Mouse (Mus musculus) T-helper 1 cell (primary cell): Measurements from ENCODE around the gene Cracr2b.
"Not testable (repeated sequence)": the region's sequence is repeated elsewhere in the genome, so short reads cannot be mapped to it uniquely, and the experiment has no call there.

Source experiments
- in situ Hi-C: fragments of 300-600 bp; cut with MboI, MseI; formaldehyde crosslinking; loops from one replicate; pipeline ENCODE4 v1.15.1; 2025; ENCODE audit warnings: high pct_unique_total_duplicates

Gene Cracr2b

DNA sequence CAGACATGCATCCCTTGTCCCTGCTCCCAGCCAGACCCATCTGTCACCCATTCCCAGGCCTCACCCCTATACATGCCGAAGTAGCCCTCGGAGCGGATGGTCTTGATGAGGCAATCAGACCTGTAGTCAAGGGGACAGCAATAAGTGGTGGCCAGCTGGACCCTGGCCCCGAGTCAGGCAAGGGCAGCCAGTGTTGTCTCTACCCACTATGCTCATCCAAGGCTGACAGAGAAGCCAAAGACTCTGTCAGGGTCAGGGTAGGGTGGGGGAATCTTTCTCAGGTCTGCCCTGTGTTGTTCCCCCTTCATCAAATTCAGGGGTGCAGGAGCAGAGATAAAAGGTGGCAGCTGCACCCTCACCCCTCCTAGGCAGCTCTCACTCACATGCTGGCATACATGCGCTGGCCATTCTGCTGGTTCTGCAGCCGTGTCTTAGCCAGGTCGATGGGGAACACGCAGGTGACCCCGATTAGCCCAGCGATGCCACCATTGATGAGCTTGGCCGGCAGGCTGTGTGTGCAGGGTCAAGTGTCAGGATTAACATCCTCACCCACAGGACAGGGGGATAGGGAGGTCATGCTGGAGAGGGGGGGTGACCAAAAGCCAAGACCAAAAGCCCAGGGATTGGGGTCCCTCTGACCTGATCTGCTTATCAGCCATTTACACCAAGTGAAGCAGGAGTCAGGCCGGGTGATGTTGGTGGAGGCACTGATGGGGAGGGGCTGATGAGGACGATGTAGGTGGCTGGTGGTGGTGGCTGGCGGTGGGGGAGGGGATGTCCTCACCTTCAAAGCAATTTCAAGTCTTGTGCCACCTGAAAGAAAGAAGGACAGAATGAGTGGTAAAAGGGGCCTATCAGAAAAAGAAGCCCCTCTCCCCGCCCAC, 27.1 kb upstream of the Cracr2b start:
- in situ Hi-C loops = no loop called here

GRCm38 (mm10) chr7:141434464-141434863, 26.4 kb upstream of the Cracr2b start:
- in situ Hi-C loops = no loop called here

DNA sequence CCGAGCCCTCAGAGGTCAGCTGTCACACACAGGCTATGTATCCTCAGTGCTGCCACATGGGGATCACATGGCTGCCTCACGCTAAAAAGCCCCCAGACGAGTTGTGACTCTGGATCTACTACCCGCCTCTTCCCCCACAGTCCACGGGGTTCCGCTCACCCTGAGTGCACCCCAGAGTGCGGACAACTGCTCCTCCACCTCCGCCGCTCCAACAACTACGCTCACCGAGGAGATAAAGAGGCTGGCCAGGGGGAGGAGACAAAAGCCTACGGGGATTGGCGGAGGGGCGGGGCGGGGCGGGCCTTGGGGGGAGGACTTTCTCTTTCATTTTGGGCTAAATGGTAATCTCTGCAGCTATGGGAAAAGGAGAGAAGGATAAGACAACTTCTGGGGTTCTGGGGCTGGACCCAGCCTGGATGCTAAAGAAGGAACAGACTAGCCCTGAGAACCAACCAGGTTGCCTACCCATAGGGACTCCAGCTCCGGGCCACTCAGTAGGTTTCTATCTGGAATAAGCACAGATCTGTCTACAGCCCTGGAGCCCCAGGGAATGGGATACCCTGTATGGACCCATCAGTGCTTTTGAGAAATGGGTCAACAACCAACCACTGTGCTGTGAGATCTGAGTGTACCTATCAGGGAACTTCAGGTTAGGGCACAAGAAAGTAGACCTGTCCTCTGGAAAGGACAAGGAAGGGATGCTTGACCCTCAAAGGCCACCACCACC, 25.6 kb upstream of the Cracr2b start:
- in situ Hi-C loops = no loop called here

- in situ Hi-C loops = no loop called here
These were observed 24.9 kb upstream of the Cracr2b start for GRCm38 (mm10) chr7:141435856-141436522.

DNA sequence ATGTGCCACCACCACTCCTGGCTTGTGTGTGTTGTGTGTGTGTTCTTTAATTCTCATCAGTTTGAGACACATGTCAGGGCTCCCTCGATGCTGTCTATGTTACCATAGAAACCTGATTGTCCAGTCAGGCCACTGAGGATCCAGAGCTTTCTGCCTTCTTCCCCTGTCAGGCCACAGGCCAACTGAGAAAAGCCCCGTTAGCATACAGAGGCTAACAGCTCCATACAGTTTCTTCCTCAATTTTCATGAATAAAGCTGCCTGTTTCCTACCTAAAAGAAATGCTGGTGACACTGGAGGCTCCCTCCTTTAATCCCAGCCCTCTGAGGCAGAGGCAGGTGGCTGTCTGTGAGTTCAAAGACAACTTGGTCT, 24.4 kb upstream of the Cracr2b start:
- in situ Hi-C loops = no loop called here

GRCm38 (mm10) chr7:141437178-141438120, 23.4 kb upstream of the Cracr2b start, which contains the start of gene Slc25a22:
Gene Slc25a22 (minus strand): TSS chr7:141437892.
- in situ Hi-C loops = no loop called here

DNA sequence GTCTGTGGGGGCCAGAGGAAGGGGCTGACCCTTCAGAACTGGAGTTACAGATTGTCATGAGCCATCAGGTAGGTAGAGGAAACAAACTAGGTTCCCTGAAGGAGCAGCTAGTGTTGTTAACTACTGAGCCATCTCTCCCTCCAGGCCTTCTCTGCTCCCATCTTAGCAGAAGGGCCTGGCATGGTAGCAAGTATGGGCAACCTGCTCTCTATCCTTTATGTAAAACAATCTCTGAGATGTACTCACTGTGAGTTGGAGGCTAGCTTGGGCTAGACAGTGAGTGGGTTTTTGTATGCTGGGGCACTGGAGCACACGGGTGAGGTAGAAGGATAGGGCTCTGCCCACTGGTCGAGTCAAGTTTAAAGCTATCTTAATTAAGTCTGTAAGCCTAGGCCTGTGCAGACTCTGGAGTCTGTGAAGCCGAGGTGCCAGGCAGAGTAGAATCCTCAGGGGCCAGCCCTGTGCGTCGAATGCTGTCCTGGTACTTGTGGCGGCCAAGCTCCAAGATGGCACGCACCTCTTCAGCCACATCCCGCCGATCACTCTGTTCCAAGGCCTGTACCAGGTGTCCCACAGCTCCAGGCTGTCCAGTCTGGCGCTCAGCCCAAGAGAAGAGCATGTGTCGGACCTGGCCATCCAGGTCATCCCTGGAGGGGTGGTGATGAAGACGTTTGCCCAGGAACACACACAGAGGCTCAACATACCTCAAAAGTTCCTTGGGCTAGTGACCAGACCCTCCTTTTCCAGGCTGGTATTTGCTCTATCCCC, 22.5 kb upstream of the Cracr2b start:
- in situ Hi-C loops = no loop called here

- in situ Hi-C loops = no loop called here
These were observed 21.7 kb upstream of the Cracr2b start for GRCm38 (mm10) chr7:141439140-141439679.

GRCm38 (mm10) chr7:141439811-141440210, 21.1 kb upstream of the Cracr2b start:
- in situ Hi-C loops = no loop called here

DNA sequence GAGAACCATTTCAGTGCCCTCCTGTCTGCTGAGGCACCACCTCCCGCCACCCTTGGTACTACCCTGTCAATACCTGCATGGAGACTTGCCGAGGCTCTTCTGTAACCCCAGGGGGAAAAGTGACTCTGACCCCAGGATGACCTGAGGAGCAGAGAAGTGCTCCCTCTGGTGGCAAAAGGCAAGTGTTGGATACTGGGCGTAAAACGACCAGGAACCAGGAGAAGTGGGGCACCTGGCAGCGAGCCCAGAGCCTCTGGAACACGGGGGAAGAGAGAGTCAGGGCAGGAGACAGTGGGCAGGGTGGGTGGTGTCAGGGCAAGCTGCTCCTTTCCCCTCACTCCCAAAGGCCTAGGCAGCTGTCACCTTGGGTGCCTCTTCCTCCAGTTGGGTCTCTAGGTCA, 20.3 kb upstream of the Cracr2b start:
- in situ Hi-C loops = no loop called here

GRCm38 (mm10) chr7:141441460-141441859, 19.4 kb upstream of the Cracr2b start:
- in situ Hi-C loops = no loop called here

DNA sequence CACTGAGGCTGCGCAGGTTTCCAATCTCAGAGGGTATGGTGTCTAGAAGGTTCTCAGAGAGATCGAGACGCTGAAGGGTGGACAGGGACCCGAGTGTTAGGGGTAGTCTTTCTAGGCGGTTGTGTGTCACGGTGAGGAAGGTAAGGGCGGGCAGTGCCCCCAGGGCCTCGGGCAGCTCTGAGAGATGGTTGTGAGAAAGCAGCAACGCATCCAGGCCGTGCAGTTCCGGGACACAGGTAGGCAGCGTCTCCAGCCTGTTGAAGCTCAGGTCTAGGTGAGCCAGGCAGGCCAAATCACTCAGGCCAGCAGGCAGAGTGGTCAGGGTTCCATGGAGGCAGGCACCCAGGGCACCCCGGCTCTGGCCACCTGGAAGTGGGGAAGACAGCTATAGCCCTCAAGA, 18.7 kb upstream of the Cracr2b start:
- in situ Hi-C loops = no loop called here

DNA sequence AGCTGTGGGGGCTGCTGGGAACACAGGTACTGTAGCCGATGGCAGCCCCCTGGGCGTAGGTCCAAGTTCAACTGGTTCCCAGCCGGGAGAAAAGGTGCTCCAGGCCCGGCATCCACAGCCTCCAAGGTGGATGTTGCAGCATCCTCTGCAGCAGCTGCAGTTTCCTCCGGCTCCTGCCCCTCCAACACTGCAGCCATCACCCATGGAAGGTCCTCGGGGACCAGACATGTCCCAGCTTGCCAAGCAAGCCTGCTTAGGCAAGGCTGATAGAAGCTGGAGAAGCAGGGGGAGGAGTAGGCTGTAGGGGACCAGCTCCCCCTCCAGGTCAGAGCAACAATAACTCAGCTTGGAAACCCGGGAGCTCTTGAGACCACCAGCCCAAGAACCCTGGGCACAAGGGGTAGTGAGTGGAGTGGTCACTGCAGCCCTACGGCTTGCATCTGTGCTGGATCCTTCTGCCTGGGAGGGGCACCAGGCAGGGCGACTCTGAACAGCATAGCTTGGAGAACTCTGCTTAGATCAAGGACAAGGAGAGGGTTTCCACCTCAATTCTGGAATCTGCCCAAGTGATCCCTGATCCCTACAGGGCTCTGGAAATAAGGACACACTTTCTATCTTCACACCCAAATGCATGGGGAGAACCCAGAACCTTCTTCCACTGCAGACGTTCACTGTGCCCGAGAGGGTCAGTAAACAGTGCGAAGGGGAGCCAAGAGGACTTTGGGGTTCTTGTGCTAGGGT, 17.6 kb upstream of the Cracr2b start:
- in situ Hi-C loops = no loop called here

DNA sequence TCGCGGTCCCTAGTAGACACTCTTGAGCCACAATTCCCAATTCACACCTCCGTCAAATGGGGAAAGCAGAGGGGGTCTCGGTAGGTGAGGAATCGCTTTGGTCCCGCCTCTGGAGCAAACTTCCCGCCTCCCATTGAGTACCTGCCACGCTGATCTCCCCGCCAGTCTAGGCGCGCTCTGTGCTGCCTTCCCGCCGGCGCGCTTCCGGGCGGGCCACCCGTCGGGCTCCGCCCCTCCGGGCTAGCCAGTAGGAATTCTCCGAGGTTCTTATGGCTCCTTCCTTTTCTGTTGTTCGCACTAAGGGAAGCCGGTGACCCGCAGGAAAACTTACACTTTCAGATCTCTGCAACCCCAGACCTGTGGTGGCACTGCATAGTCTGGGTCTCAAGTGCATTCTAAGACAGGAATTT, 17.1 kb upstream of the Cracr2b start, which contains the start of gene Pidd1:
Pidd1 (minus strand) TSS at position 198 of the 410 bp plus-strand sequence.
- in situ Hi-C loops = no loop called here

DNA sequence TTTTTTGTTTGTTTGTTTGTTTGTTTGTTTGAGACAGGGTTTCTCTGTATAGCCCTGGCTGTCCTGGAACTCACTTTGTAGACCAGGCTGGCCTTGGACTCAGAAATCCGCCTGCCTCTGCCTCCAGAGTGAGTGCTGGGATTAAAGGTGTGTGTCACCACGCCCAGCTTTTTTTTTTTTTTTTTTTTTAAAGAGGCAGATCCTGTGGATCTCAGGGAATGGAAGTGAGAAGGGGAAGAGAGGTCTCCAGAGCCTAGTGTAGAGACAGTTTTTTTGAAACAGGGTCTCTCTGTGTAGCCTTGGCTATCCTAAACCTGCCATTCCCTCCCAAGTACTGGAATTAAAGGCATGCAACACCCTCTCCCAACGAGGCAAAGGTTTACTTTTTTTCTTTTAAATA, 14.5 kb upstream of the Cracr2b start:
- in situ Hi-C loops = not testable (repeated sequence)

DNA sequence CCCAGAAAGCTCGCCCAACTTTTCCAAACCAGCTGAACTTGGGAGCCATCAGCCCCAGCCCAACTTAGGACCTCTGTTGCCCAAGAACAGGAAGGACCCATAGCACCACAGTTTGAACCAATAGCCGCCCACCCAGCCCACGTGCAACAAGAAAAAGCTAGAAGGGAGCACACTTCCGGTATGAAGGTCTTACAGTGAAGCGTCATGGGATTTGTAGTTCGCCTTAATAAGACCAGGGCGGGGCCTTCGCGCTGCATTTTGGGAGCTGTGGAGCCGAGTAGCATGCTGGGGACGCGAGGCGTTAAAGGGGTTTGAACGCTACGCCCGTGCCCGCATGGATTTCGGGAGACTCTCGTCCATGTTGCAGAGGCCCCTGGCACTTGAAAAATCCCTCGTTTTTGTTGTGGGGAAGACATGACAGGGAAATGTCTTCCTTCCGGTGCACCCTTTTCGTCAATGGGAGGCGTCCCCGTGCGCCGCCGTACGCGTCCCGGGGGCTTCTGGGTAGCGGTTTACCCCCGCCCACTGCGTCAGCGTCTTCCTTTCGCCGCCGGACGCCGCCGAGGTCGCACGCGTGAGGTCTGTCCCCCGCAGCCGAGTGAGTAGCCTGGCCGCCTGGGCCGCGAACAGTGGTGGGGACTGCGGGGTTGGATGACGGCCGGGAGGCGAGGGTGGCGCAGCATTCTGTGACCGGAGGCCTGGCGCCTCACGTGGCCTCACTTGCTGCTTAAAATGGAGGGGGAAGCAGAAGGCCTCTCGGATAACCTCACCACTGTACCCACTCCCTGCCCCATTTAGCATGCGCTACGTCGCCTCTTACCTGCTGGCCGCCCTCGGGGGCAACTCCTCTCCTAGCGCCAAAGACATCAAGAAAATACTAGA, 13.5 kb upstream of the Cracr2b start, which contains the start of gene Rplp2:
Rplp2 (plus strand) TSS at position 261 of the 882 bp plus-strand sequence.
- in situ Hi-C loops = no loop called here

- in situ Hi-C loops = loop anchor here (5.0 kb wide), 1 partner anchor 40 kb away; the partner anchor contains the start of gene Gatd1
These were observed 9.0 kb upstream of the Cracr2b start for GRCm38 (mm10) chr7:141451928-141452327.

DNA sequence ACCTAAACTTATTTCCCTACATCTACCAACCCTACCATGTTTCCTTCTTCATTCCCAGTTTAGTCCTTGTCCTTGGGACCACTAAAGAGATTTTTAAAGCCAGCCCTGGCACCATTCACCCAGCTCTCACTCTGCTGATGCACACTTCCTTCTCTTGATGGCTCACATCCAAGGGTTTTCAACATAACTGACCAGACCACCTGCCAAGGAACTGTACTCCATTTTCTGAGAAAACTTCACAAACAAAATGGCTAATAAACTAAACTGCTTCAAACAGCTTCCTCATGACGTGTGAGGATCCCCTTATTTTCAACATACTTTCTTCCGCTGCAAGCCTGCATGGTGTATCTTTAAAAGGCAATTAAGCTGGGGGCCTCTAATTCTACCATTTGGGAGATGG, 7.3 kb upstream of the Cracr2b start:
- in situ Hi-C loops = loop anchor here (5.0 kb wide), 1 partner anchor 41 kb away; the partner anchor contains the start of gene Gatd1
